Mouse (Mus musculus) Patski (cell line): ENCODE results near the gene Olfr97. TPM values are rescaled to one million over a fixed set of nuclear protein-coding genes. Genes with fewer than 3 reads are reported as not detected.

ENCODE experiments used
- ATAC-seq: fragments of 100-300 bp; one replicate; pipeline ENCODE4 v1.8.0; 2021
- CTCF ChIA-PET: fragments of 350-600 bp; sonication (Branson Sonifier 250); formaldehyde crosslinking; loops from one replicate; lab custom pipeline; 2022; ENCODE audit warnings: inconsistent platforms; lab: Charles Lee
- POLR2A ChIA-PET: fragments of 350-600 bp; sonication (Branson Sonifier 250); formaldehyde crosslinking; loops from one replicate; lab custom pipeline; 2022; ENCODE audit warnings: antibody characterized with exemption, inconsistent platforms; lab: Charles Lee
- DNase-seq: peaks from one replicate; pipeline ENCODE4 v3.0.0-alpha.2; 2011; ENCODE audit warnings: low read depth, low spot score
- H3K27me3 ChIP-seq: fragments of 371-371 bp; one replicate; pipeline ENCODE4 v1.5.1; 2021
- CTCF ChIP-seq: fragments of 100-300 bp; IDR thresholded peaks from one replicate; pipeline ENCODE4 v1.5.1; 2021
- in situ Hi-C: fragments of 300-500 bp; cut with MboI; formaldehyde crosslinking; loops from 3 replicates; pipeline ENCODE4 v1.11.1; 2018; ENCODE audit warnings: low pct_unique_long_range_greater_than_20kb, mixed read lengths
- polyA plus RNA-seq: library from polyadenylated mRNA; unstranded; gene quantifications from one replicate; pipeline ENCODE4 v1.2.3, GENCODE M21; 2021

Olfr97 gene
- polyA plus RNA-seq, 1 experiment from 2014 or later, result not detected

DNA sequence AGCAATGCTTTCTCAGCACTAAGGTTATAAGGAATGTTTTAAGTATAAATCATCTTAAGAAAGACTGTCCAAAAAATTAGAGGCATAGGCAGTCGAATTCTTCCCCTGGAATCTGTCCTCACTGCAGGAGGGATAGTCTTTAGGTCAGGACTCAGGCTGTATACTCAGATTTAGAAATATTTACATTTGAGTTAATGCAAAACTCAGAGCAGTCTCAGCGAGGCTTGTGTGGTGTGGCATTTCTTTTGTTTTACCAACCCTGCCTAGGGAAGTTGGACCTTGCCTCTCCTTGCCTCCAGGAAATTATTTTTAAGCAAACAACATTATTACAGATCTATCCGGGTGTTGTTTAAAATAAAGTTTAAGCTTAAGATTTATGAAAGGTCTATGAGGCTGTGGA lies 5.1 kb upstream of the Olfr97 start:
- ChIA-PET CTCF (interaction anchor here (0.6 to 0.7 kb wide), 2 partner anchors 10 to 884 kb away, joined by 3 read pairs; no protein-coding TSS in a partner anchor), POLR2A (interaction anchor here (0.6 to 0.7 kb wide), 2 partner anchors 65 to 90 kb away, joined by 3 read pairs; no protein-coding TSS in a partner anchor)
- TF ChIP-seq CTCF, result no peak
- no peak for ATAC-seq
- in situ Hi-C loops, result no loop called here
- DNase-seq, result no peak
- no peaks in the 10 kb centered on the region for H3K27me3 ChIP-seq

DNA sequence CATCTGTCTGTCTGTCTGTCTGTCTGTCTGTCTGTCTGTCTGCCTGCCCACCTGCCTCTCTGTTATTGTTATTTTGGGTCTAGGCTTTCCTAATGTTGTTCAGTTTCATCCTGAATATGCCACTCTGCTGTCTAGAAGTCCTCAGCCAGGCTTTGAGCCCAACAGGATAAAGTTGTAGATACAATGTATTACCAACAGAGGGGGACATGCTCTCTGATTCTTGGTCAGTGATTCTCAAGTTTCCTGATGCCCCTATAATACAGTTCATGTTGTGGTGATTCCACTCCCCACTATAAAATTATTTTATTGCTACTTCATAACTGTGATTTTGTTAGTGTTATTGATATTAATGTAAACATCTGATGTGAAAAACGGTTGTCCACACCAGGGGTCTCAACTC lies 15.3 kb downstream of the Olfr97 start:
- in situ Hi-C loops, result no loop called here
- ChIA-PET POLR2A (no interaction called here), CTCF (no interaction called here)
- ATAC-seq (no peak), DNase-seq (no peak)
- TF ChIP-seq CTCF, result peak; percentile 27
- H3K27me3 ChIP-seq, result peaks cover 38% of the 10 kb centered on the region

DNA sequence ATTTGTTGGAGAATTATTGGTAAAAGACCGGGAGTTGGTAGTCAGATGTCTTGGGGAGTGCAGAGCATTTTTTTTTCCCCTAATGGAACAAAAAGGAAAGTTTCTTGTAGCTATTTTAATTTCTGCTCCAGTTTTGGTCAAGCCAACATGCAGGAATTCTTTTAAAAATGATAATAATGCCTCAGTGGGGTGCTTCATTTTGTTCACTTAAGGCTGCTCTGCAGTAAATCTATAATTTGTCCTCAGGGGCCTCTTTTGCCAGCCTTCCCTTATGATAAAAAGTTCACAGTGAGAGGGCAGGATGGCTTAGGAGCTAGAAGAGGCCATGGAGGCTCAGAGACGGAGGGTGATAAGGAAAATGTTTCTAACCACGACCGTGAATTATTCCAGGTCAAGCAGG lies 17.3 kb downstream of the Olfr97 start, which contains the start of gene Olfr96:
Olfr96 (plus strand) TSS at position 301 of the 400 bp plus-strand sequence.
- ChIA-PET POLR2A (no interaction called here), CTCF (interaction anchor here (0.7 kb wide), 1 partner anchor 16 kb away, joined by 3 read pairs; no protein-coding TSS in a partner anchor)
- in situ Hi-C loops, result no loop called here
- no peak for TF ChIP-seq CTCF
- H3K27me3 ChIP-seq, result peaks cover 33% of the 10 kb centered on the region
- ATAC-seq (no peak), DNase-seq (no peak)

DNA sequence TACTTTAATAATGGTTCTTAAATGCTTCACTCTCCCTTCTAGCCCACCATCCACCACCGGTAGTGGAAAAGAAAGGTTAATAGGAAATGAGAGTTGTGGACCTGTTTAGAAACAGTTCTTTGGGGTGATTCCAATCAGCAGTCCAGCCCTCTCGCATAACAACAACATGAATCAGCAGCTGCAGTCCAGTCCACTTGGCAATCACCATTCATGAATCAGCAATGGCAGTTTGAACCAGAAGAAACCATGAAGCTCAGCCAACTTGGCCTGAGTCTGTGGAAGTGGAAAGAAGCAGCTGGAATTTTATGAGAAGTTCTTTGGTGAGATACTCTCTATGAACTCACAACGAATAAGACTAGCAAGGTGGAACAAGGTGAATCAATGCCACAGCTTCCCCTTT lies 18.6 kb downstream of the Olfr97 start:
- no peak for ATAC-seq
- no peak for TF ChIP-seq CTCF
- peaks cover 25% of the 10 kb centered on the region for H3K27me3 ChIP-seq
- no peak for DNase-seq
- ChIA-PET POLR2A (no interaction called here), CTCF (interaction anchor here (1.6 kb wide), 1 partner anchor 12 kb away, joined by 3 read pairs; no protein-coding TSS in a partner anchor)
- in situ Hi-C loops, result no loop called here

DNA sequence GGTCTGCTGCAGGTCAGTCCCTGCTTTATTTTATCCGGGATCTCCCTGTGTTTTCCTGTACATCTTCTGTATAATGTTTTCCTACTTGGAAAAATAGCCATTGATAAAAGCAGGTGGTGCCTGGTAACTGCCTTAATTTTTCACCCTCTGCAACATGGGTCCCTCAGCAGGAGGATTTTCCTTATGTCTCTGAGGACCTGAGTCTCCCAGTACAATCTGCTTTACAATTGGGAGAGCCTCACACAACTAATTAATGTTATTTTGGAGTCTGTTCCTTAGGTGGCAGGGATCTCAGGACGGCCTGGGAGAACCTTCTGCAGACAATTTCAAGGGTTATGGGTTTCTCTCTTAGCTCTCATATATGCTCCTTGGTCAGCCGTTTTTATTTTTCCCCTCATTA lies 24.1 kb downstream of the Olfr97 start, which contains the start of gene Olfr95:
Olfr95 (minus strand) TSS at position 101 of the 400 bp plus-strand sequence.
- DNase-seq (no peak), ATAC-seq (no peak)
- in situ Hi-C loops, result no loop called here
- ChIA-PET POLR2A (no interaction called here), CTCF (interaction anchor here (0.7 kb wide), 1 partner anchor 9 kb away, joined by 3 read pairs; no protein-coding TSS in a partner anchor)
- TF ChIP-seq CTCF, result no peak
- peaks cover 16% of the 10 kb centered on the region for H3K27me3 ChIP-seq

DNA sequence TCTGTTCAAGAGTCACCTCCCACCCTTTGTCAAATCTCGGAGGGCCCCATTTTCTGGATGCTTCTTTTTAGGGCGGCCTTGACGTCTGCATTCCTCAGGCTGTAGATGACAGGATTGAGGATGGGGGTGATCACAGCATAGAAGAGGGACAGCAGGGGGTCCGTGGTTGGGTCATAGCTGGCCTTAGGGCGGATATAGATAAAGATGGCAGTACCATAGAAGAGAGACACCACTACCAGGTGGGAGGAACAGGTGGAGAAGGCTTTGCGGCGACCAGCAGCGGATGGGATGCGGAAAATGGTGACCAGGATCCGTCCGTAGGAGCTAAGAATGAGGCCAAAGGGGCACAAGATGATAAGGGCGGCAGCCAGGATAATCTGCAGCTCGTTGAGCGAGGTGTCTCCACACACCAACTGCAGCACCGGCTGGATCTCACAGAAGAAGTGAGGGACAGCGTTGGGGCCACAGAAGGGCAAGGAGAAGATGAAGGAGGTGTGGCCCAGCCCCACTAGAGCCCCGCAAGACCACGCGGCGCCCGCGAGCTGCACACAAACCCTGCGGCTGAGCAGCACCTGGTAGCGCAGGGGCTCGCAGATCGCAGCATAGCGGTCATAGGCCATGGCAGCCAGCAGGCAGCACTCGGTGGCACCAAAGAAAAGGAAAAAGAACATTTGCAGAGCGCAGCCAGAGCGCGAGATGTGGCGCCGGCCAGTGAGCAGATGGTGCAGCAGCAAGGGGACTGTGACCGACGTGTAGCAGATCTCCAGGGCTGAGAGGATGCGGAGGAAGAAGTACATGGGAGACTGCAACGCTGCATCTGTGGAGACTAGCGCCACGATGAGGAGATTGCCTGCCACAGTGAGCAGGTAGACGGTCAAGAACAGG lies 26.0 kb downstream of the Olfr97 start:
- DNase-seq (no peak), ATAC-seq (no peak)
- no peak for TF ChIP-seq CTCF
- POLR2A ChIA-PET, result no interaction called here
- H3K27me3 ChIP-seq, result peaks cover 21% of the 10 kb centered on the region
- CTCF ChIA-PET, result interaction anchor here (0.7 kb wide), 1 partner anchor 15 kb away, joined by 3 read pairs; no protein-coding TSS in a partner anchor
- in situ Hi-C loops, result no loop called here

DNA sequence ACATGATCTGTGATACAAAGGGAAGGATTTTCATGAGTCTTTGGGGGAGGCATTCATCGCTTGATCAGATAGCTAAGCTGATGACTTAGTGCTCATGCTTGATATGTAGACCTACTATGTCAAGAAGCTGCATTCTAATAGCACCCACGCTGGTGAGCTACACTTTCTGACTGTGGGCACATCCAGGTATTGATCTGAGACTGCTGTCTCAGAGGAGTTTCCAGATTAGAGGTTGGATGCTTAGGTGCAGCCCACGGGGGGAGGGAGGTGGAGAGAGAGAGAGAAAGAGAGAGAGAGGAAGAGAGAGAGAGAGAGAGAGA lies 33.3 kb downstream of the Olfr97 start:
- TF ChIP-seq CTCF, result no peak
- in situ Hi-C loops, result loop anchor here (5.0 kb wide), 2 partner anchors 122 to 312 kb away; partner anchors contain the start of gene Trim40
- ATAC-seq, result no peak
- ChIA-PET POLR2A (interaction anchor here (0.7 kb wide), 1 partner anchor 121 kb away, joined by 6 read pairs; no protein-coding TSS in a partner anchor), CTCF (interaction anchor here (0.6 to 5.9 kb wide), 19 partner anchors 8 to 312 kb away, joined by 3 to 53 read pairs (median 4); partner anchors contain the start of genes Olfr90 and Ubd)
- peaks cover 19% of the 10 kb centered on the region for H3K27me3 ChIP-seq
- no peak for DNase-seq

DNA sequence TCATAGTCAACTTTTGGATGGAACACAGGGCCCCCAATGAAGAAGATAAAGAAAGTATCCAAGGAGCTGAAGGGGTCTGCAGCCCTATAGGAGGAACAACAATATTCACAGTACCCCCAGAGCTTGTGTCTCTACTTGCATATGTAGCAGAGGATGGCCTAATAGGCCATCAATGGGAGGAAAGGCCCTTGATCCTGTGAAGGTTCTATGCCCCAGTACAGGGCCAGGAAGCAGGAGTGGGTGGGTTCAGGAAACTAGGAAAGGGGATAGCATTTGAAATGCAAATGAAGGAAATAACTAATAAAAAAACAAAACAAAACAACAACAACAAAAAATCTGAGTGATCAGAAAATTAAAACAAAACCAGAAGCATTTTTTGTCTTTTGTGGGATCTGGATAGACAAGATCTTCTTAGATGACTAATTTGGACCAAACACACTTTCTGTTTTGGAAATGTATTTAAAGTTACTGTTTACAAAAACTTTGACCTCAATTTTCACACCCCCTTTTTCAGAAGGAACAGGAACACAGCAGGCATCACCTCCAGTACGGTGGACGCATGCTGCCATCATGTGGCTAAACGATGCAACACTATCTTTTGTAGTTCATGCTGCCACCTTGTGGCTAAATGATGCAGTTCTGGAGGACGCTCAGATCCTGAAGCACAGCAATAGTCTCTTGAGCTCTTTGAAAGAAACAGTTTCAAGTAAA lies 33.8 kb downstream of the Olfr97 start:
- in situ Hi-C loops, result loop anchor here (5.0 kb wide), 2 partner anchors 121 to 311 kb away; partner anchors contain the start of gene Trim40
- peaks cover 19% of the 10 kb centered on the region for H3K27me3 ChIP-seq
- DNase-seq (peak; percentile 28), ATAC-seq (peak; percentile 88)
- ChIA-PET POLR2A (interaction anchor here (0.7 kb wide), 1 partner anchor 120 kb away, joined by 6 read pairs; no protein-coding TSS in a partner anchor), CTCF (interaction anchor here (0.6 to 5.9 kb wide), 19 partner anchors 9 to 311 kb away, joined by 3 to 53 read pairs (median 4); partner anchors contain the start of genes Olfr90 and Ubd)
- peak; percentile 98 for TF ChIP-seq CTCF

DNA sequence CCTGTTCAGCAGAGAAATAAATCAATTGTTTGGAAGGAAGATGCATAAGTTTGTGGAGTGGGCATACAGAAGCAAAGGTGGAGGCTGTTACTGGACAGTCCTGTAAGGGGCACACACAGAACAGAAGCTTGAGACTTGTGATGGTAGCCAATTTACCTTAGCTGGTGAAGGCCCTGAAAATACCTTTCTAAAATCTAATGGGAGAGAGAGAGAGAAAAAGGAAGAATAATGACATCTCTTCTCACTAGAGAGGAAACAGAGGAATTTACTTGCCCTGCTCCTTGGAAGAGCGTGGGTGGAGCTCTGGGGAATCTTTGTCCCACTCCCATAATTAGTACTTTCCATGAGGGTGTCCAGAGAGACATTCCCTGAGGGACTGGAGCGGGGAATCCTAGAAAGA lies 36.2 kb downstream of the Olfr97 start, which contains the start of gene Olfr94:
Olfr94 (minus strand) TSS at position 101 of the 400 bp plus-strand sequence.
- POLR2A ChIA-PET, result no interaction called here
- CTCF ChIA-PET, result interaction anchor here (5.9 kb wide), 1 partner anchor 117 kb away, joined by 53 read pairs; no protein-coding TSS in a partner anchor
- ATAC-seq, result no peak
- TF ChIP-seq CTCF, result no peak
- no peak for DNase-seq
- in situ Hi-C loops, result loop anchor here (5.0 kb wide), 2 partner anchors 119 to 309 kb away; partner anchors contain the start of gene Trim40
- H3K27me3 ChIP-seq, result peaks cover 13% of the 10 kb centered on the region
